Mouse (Mus musculus): ENCODE data around the gene Efna2.

The Efna2 gene

DNA sequence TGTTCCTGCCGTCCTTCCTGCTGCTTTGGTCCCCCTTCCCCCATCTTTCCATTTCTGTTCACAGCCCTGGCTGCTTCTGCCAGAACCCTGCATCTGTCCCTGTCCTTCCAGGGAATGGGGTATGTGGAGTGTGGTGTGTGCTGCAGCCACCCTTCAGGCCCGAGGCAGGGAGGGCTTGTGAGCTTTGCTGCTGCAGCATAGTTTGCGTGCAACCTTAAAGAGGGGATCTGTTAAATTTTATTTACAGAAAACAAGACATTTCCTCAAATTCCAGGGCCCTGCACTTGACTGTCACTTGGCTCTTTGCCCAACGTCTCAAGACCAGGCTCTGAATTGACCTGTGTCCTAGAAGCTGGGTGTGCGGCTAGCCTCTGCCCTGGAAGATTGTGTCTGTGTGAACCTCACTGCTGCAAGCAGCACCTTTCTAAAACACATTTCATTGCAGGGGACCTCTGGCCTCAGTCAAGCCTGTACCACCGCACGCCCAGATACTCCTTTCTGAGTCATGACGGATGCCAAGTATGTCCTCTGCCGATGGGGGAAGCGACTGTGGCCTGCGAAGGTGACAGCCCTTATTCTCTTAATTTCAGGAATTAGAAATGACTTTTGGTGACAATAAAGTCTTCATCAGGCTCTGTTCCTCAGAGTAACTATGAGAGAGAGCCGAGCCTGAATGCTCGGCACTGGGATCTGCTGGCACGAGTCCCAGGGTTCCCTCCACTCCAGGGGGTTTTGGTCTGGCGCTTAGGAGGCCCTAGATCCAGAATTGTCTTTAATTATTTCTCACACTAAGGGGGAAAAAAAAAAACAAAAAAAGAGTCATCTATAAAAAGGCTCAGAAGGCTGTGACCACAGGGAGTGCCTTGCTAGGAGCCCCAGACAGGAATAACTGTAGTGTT, 48.8 kb downstream of the Efna2 start:
- DNase-seq (ENCODE audit: low read depth, low spot score) = no peak

DNA sequence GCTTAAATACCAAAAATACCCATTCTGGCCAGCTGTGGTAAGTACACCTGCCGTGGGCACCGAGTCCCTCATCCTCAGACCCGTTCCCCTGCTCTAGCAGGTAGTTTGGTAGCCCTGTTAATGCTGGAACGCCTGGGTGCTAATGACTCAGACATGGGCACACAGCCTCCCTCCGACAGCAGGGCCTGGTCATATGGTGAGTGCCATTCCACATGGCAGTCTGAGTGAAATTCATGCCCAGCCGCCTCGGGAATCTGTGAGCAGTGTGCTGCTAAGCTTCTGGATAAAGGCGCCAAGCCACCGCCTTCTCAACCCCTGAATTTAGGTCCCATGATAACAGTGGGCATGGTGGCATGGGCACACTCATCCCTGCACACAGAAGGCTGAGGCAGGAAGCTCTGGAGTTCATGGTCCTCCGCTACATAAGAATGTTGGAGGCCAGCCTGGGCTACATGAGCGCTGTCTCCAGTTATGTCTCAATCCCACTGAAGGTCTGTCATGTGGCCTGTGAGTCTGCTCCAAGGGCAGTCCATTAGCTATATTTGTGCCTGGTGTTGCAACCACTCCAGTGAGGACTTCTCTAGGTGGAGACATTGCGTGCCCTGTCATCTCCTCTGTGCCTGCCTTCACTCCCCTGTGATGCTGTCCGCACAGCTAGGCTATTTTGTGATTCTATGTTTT, 57.0 kb downstream of the Efna2 start:
- no peak for DNase-seq (ENCODE audit: low read depth, low spot score)

DNA sequence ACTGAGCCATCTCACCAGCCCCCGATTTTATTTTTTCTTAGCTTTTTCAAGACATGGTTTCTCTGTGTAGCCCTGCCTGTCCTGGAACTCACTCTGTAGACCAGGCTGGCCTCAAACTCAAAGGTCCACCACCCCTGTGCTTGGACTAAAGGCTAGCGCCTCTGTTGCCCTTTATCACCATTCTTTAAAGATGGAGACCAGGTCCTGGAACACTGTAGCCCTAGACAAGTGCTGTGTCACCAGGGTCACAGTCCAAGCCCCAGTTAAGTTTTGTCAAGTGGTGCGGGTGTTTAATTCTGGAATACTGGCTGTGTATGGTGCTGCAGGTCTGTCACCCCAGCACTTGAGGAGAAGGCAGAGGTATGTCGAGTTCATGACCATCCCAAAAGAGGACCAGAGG, 57.7 kb downstream of the Efna2 start:
- no peak for DNase-seq (ENCODE audit: low read depth, low spot score)

DNA sequence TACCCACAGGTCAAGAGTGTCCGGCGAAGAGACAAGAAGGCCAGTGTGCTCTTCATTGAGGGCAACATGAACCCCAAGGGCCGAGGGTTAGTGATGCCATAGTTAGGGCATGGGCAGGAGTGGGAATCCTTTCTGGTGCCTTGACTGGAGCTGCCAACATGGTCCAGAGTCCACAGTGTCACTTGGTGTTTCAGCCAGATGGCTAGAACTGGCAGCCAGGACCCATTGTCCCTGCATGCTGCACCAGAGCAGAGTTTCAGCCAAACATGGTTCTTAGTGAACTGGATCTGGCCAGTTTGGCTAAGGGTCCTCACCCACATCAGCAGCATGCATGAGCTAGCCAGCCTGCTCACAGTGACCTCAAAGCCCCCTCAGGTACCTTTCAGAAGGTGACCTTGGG, 59.0 kb downstream of the Efna2 start:
- no peak for DNase-seq (ENCODE audit: low read depth, low spot score)

Data from CD4-positive helper T cell, adult 2 months (primary cell).